ENCODE assay signal across 8 mouse cellular contexts in genomic region chr17:34981690-34982180, GRCm38 (mm10). TPM values are rescaled to one million over a fixed set of nuclear protein-coding genes. Genes with fewer than 3 reads are reported as not detected.
DNase-seq lines count a peak whose midpoint lies in the region; ATAC-seq lines count a peak whose summit lies in the region.

Gene Lsm2 (plus strand): TSS chr17:34981862.

- DNase-seq in CD4-positive helper T cell, adult 2 months (ENCODE audit: low read depth, low spot score) = peak; percentile 95
- peak; percentile 79 for DNase-seq in fibroblast of lung, adult 2 months (ENCODE audit: low read depth)
- DNase-seq in kidney, postnatal 14 days = peak; percentile 94
- DNase-seq in liver, embryonic 13.5 days = peak; percentile 88
- DNase-seq in neural tube, embryonic 10.5 days (ENCODE audit: extremely low spot score, low spot score) = peak; percentile 93

- ATAC-seq in heart, embryonic 14.5 days (ENCODE audit: insufficient number of reproducible peaks, insufficient read depth, low FRiP score, low read depth) = peak; percentile 85
- ATAC-seq in liver, embryonic 13.5 days (ENCODE audit: low read depth) = peak; percentile 93
- peak; percentile 94 for ATAC-seq in stomach, embryonic 16.5 days (ENCODE audit: insufficient read depth, low FRiP score)

- peak within 1 kb of the TSS; percentile 91 for H3K4me2 ChIP-seq in heart, embryonic 14.5 days (ENCODE audit: low read length)
- peak within 1 kb of the TSS; percentile 78 for H3K4me2 ChIP-seq in liver, embryonic 13.5 days
- H3K4me2 ChIP-seq in stomach, embryonic 16.5 days (ENCODE audit: low read depth, low read length) = peak within 1 kb of the TSS; percentile 93

- peak within 1 kb of the TSS; percentile 94 for H3K9ac ChIP-seq in heart, embryonic 14.5 days (ENCODE audit: low read length)
- H3K9ac ChIP-seq in liver, embryonic 13.5 days = peak within 1 kb of the TSS; percentile 88
- peak within 1 kb of the TSS; percentile 91 for H3K9ac ChIP-seq in stomach, embryonic 16.5 days (ENCODE audit: low read length)

- no peaks in the 10 kb centered on the region for H3K4me1 ChIP-seq in brown adipose tissue, adult 24 weeks (ENCODE audit: control insufficient read depth, insufficient read depth, insufficient read length, low read length)
- H3K4me1 ChIP-seq in heart, embryonic 14.5 days (ENCODE audit: control insufficient read depth in 2 of 2, insufficient read depth in 2 of 2, low read length in 2 of 2) = peaks cover 2 to 15% of the 10 kb centered on the region in 2 experiments; a peak in 3 of 4 replicates
- peaks cover 37% of the 10 kb centered on the region for H3K4me1 ChIP-seq in liver, embryonic 13.5 days (replicated peaks)
- H3K4me1 ChIP-seq in stomach, embryonic 16.5 days (ENCODE audit: control insufficient read depth, insufficient read depth, low read length) = peaks cover 9% of the 10 kb centered on the region

- peaks cover 27% of the 10 kb centered on the region for H3K36me3 ChIP-seq in heart, embryonic 14.5 days (ENCODE audit: control insufficient read depth, insufficient read depth, low read length)
- H3K36me3 ChIP-seq in liver, embryonic 13.5 days = peaks cover 32% of the 10 kb centered on the region
- peaks cover 7% of the 10 kb centered on the region; the same call in 1 of the 2 replicates for H3K36me3 ChIP-seq in stomach, embryonic 16.5 days (ENCODE audit: control insufficient read depth, insufficient read depth, low read length)

- no peaks in the 10 kb centered on the region for H3K9me3 ChIP-seq in heart, embryonic 14.5 days (ENCODE audit: control insufficient read depth, low read length)
- no peaks in the 10 kb centered on the region for H3K9me3 ChIP-seq in liver, embryonic 13.5 days (replicated peaks)
- H3K9me3 ChIP-seq in stomach, embryonic 16.5 days (replicated peaks; ENCODE audit: control insufficient read depth, low read length) = no peaks in the 10 kb centered on the region

- H3K27me3 ChIP-seq in heart, embryonic 14.5 days (ENCODE audit: control insufficient read depth, insufficient read depth, low read length) = no peaks in the 10 kb centered on the region
- no peaks in the 10 kb centered on the region for H3K27me3 ChIP-seq in liver, embryonic 13.5 days
- H3K27me3 ChIP-seq in stomach, embryonic 16.5 days (ENCODE audit: control insufficient read depth, insufficient read depth, low read length) = no peaks in the 10 kb centered on the region

- WGBS in heart, embryonic 14.5 days = 0% methylated on average over 57 of the region's 58 CpGs
- WGBS in liver, embryonic 13.5 days (ENCODE audit: insufficient replicate concordance) = 0% methylated on average over 56 of the region's 58 CpGs
- under 1% methylated on average over 58 of the region's 58 CpGs for WGBS in stomach, embryonic 16.5 days

- H3K27ac ChIP-seq in brown adipose tissue, adult 24 weeks (replicated peaks; ENCODE audit: low read depth, low read length) = peak within 1 kb of the TSS; percentile 99
- H3K27ac ChIP-seq in heart, embryonic 14.5 days (replicated peaks in 1 of 2; ENCODE audit: control insufficient read depth in 1 of 2, insufficient read depth in 1 of 2, low read depth in 2 of 2, low read length in 2 of 2) = peak within 1 kb of the TSS; percentile 95 to 97
- H3K27ac ChIP-seq in liver, embryonic 13.5 days = peak within 1 kb of the TSS; percentile 94
- H3K27ac ChIP-seq in stomach, embryonic 16.5 days (ENCODE audit: low read length) = peak within 1 kb of the TSS; percentile 98

- peak within 1 kb of the TSS; percentile 96 for H3K4me3 ChIP-seq in brown adipose tissue, adult 24 weeks (ENCODE audit: insufficient read depth, low read depth, low read length)
- H3K4me3 ChIP-seq in heart, embryonic 14.5 days (ENCODE audit: control insufficient read depth in 1 of 2, insufficient read depth in 1 of 2, low read depth in 1 of 2, low read length in 2 of 2) = peak within 1 kb of the TSS; percentile 76 to 86
- H3K4me3 ChIP-seq in liver, embryonic 13.5 days (replicated peaks) = peak within 1 kb of the TSS; percentile 79
- H3K4me3 ChIP-seq in stomach, embryonic 16.5 days (replicated peaks; ENCODE audit: low read length) = peak within 1 kb of the TSS; percentile 79

RNA-seq across cellular contexts. Expression of gene Lsm2, which starts in this region (rescaled TPM):
- polyA plus RNA-seq in brown adipose tissue, adult 24 weeks (2012; ENCODE audit: insufficient read depth, insufficient read length, missing spikeins) = 22.4 and 29.8 TPM in 2 replicates
- 132 and 136 TPM in 2 replicates for polyA plus RNA-seq in heart, embryonic 14.5 days (2014; fragmentation: Nextera tagmentation; extraction: Ambion mirVana)
- polyA plus RNA-seq in liver, embryonic 13.5 days (2015; fragmentation: Nextera tagmentation; extraction: Ambion mirVana) = 163 and 178 TPM in 2 replicates
- 145 and 146 TPM in 2 replicates for polyA plus RNA-seq in stomach, embryonic 16.5 days (2015; fragmentation: Nextera tagmentation; extraction: Ambion mirVana)

Comparison
In these comparisons a context has a peak if more than half of its experiments do, and no peak if none do; other contexts are left out.
1. Peak in every context shown above with its lines: DNase-seq, ATAC-seq, H3K4me3 ChIP-seq and H3K27ac ChIP-seq.